Mouse (Mus musculus): ENCODE results near the gene Arhgap24. TPM values are rescaled to one million over a fixed set of nuclear protein-coding genes. Genes with fewer than 3 reads are reported as not detected.

Gene Arhgap24
- polyA plus RNA-seq, 1 experiment from 2014 or later, result 3.2 TPM

DNA sequence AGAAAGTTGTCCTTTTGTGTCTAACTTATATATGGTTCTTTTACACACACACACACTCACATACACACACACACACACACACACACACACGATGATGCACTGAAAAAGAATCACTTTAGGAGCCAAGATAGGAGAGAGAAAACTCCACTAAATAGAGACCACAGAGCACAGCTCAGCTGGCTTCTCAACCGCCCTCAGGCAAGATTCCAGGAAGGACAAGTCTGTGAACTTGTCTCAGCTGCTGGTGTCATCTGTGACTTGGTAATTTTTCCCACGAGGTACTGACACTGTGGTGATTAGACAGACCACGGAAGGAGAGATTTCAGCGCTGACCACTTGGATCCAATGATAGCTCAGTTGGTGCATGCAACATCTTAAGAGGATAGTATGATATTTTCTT, 420.0 kb downstream of the Arhgap24 start:
- DNase-seq (no peak), ATAC-seq (no peak)
- WGBS (ENCODE audit: insufficient replicate concordance), result 58% methylated on average over 5 of the region's 5 CpGs
- Histone ChIP-seq H3K36me3 (replicated peaks; ENCODE audit: insufficient read depth, low read length) (no peaks in the 10 kb centered on the region), H3K4me1 (ENCODE audit: insufficient read depth) (no peaks in the 10 kb centered on the region), H3K4me3 (ENCODE audit: low read depth, low read length) (no peak overlapping the region), H3K4me2 (ENCODE audit: low read depth, low read length) (no peak overlapping the region), H3K27me3 (ENCODE audit: insufficient read depth, low read length) (no peaks in the 10 kb centered on the region), H3K9me3 (ENCODE audit: low read length) (no peaks in the 10 kb centered on the region), H3K9ac (replicated peaks) (no peak overlapping the region), H3K27ac (ENCODE audit: low read depth) (no peak overlapping the region)
- TF ChIP-seq EP300 (IDR thresholded peaks at IDR 0.05; ENCODE audit: low read depth), result no peak
- no peak for TF ChIP-seq CTCF (IDR thresholded peaks at IDR 0.05; ENCODE audit: low read depth)

DNA sequence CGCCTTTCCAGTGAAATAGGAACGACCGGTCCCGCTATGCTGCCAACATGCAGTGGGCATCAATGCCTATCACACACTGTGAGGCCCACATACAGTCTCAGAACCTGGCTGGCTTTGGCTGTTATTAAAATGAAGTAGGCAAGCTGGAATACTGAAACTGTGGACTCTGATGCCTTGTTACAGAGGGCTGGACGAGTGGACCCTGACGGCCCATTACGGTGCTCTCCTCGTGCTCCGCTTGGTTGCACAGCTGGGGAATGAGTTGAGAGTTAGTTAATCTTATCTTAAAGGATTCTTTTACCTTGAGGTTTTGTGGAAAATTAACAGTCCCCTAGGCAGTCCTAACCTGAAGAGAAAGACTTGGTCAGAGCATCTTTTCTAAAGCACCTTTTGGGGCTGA, 422.3 kb downstream of the Arhgap24 start:
- Histone ChIP-seq H3K4me3 (ENCODE audit: low read depth, low read length) (no peak overlapping the region), H3K4me1 (ENCODE audit: insufficient read depth) (no peaks in the 10 kb centered on the region), H3K9me3 (ENCODE audit: low read length) (no peaks in the 10 kb centered on the region), H3K27ac (ENCODE audit: low read depth) (no peak overlapping the region), H3K27me3 (ENCODE audit: insufficient read depth, low read length) (no peaks in the 10 kb centered on the region), H3K4me2 (ENCODE audit: low read depth, low read length) (no peak overlapping the region), H3K36me3 (replicated peaks; ENCODE audit: insufficient read depth, low read length) (no peaks in the 10 kb centered on the region), H3K9ac (replicated peaks) (no peak overlapping the region)
- no peak for TF ChIP-seq EP300 (IDR thresholded peaks at IDR 0.05; ENCODE audit: low read depth)
- no peak for TF ChIP-seq CTCF (IDR thresholded peaks at IDR 0.05; ENCODE audit: low read depth)
- ATAC-seq, result no peak
- 92% methylated on average over 9 of the region's 9 CpGs for WGBS (ENCODE audit: insufficient replicate concordance)
- DNase-seq, result no peak

DNA sequence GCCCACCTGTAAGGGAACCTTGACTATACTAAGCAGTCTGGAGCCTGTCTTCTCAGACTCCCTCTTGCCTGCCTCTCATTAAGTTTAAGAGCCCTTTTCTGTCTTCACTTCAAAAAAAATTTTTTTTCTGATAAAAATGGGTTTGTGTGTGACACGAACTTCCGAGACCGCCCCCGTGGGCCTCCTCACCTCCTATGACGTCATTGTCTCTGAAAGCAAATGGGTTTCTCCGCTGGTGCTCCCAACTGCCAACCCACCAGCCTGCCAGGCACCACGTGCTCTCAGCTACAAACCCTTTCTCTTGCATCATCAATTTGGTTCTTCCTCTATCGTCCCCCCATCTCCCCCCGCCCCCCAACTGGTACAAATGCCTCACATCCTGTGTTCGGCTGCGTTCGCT, 422.9 kb downstream of the Arhgap24 start:
- Histone ChIP-seq H3K27me3 (ENCODE audit: insufficient read depth, low read length) (no peaks in the 10 kb centered on the region), H3K4me2 (ENCODE audit: low read depth, low read length) (no peak overlapping the region), H3K36me3 (replicated peaks; ENCODE audit: insufficient read depth, low read length) (no peaks in the 10 kb centered on the region), H3K9ac (replicated peaks) (no peak overlapping the region), H3K27ac (ENCODE audit: low read depth) (no peak overlapping the region), H3K4me3 (ENCODE audit: low read depth, low read length) (no peak overlapping the region), H3K9me3 (ENCODE audit: low read length) (no peaks in the 10 kb centered on the region), H3K4me1 (ENCODE audit: insufficient read depth) (no peaks in the 10 kb centered on the region)
- TF ChIP-seq EP300 (IDR thresholded peaks at IDR 0.05; ENCODE audit: low read depth) (no peak), CTCF (IDR thresholded peaks at IDR 0.05; ENCODE audit: low read depth) (no peak)
- 72% methylated on average over 12 of the region's 12 CpGs for WGBS (ENCODE audit: insufficient replicate concordance)
- DNase-seq, result no peak
- ATAC-seq, result no peak

DNA sequence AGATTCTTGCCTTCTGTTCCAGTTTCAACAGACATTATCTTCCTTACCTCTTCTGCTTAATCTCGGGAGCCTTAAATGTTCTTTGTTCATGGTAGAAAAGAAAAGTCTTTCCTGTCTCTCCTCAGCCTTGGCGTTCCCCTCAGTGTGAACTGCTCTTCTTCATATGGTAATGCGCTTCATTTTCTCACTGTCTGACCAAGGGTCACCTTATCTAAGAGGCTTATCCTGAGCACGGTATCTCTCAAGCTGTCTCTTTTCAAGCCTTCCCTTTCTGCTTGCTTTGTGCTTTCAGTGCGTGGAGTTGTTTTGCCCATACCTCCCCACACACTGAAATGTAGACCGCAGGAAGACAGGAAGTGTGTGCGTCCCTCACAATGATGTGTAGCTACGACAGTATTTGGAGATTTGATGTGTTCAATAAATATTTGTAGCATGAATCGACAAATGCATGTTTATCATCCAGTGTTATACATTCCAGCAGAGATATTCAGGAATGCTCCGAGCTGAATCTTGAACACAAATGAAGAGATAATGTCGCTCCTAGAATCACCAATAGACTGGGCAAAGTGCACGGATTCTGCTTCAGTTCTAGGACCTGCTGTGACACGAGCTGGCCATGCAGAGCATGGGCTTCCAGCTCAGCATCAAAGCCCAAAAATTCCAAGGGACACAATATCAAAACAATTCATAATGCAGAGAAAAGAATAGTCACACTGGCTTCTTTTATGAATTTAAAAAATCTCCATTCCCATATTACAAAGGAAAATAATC, 424.4 kb downstream of the Arhgap24 start:
- H3K36me3 ChIP-seq (replicated peaks; ENCODE audit: insufficient read depth, low read length), result no peaks in the 10 kb centered on the region
- no peak overlapping the region for H3K27ac ChIP-seq (ENCODE audit: low read depth)
- ATAC-seq, result no peak
- H3K9ac ChIP-seq (replicated peaks), result no peak overlapping the region
- 44% methylated on average over 13 of the region's 13 CpGs for WGBS (ENCODE audit: insufficient replicate concordance)
- H3K9me3 ChIP-seq (ENCODE audit: low read length), result no peaks in the 10 kb centered on the region
- DNase-seq, result no peak
- TF ChIP-seq CTCF (IDR thresholded peaks at IDR 0.05; ENCODE audit: low read depth) (no peak), EP300 (IDR thresholded peaks at IDR 0.05; ENCODE audit: low read depth) (no peak)
- H3K4me3 ChIP-seq (ENCODE audit: low read depth, low read length), result no peak overlapping the region
- no peaks in the 10 kb centered on the region for H3K27me3 ChIP-seq (ENCODE audit: insufficient read depth, low read length)
- no peak overlapping the region for H3K4me2 ChIP-seq (ENCODE audit: low read depth, low read length)
- no peaks in the 10 kb centered on the region for H3K4me1 ChIP-seq (ENCODE audit: insufficient read depth)

DNA sequence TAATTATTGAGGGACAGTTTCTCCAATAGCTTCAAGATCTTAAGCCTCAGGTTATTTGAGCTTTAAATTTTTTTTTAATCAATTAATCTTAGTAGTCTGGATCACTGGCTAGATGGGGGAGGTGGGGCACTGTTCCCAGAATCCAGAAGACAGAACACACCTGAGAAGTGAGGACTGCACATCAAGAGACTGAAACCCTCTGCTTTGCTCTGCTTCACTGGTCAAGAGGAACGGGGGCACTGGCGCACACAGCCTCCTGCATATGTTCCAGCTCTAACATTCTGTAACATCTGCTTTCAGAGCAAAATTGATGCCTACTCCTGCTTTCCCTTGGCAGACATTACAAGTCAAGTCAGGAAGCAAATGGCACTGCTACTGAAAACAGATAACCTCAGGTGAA, 439.0 kb downstream of the Arhgap24 start:
- Histone ChIP-seq H3K4me2 (ENCODE audit: low read depth, low read length) (no peak overlapping the region), H3K4me3 (ENCODE audit: low read depth, low read length) (no peak overlapping the region), H3K27ac (ENCODE audit: low read depth) (no peak overlapping the region), H3K4me1 (ENCODE audit: insufficient read depth) (no peaks in the 10 kb centered on the region), H3K9ac (replicated peaks) (no peak overlapping the region), H3K9me3 (ENCODE audit: low read length) (no peaks in the 10 kb centered on the region), H3K36me3 (replicated peaks; ENCODE audit: insufficient read depth, low read length) (no peaks in the 10 kb centered on the region), H3K27me3 (ENCODE audit: insufficient read depth, low read length) (no peaks in the 10 kb centered on the region)
- TF ChIP-seq EP300 (IDR thresholded peaks at IDR 0.05; ENCODE audit: low read depth), result no peak
- no peak for TF ChIP-seq CTCF (IDR thresholded peaks at IDR 0.05; ENCODE audit: low read depth)
- no peak for DNase-seq
- WGBS (ENCODE audit: insufficient replicate concordance), result 77% methylated on average over 2 of the region's 2 CpGs
- no peak for ATAC-seq

DNA sequence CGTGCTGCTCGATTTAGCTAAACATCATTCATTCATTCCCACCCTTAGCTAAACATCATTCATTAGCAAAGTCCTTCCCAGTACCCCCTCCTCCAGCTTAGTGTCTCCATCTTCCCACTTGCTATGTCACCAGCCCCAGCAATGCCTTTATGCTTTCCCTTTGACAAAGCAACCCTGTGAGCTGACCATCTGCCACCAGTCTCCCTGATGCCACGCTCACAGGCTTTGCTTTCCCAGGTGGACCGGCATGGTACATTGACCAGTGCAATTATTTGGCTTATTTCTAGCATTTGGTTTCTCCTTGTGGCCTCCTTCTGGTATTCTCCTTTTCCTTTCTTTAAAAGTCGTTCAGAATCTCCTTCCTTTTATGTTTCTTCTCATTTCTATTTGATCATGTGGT, 445.6 kb downstream of the Arhgap24 start:
- no peak overlapping the region for H3K9ac ChIP-seq (replicated peaks)
- no peak overlapping the region for H3K27ac ChIP-seq (ENCODE audit: low read depth)
- TF ChIP-seq EP300 (IDR thresholded peaks at IDR 0.05; ENCODE audit: low read depth) (no peak), CTCF (IDR thresholded peaks at IDR 0.05; ENCODE audit: low read depth) (no peak)
- H3K4me1 ChIP-seq (ENCODE audit: insufficient read depth), result no peaks in the 10 kb centered on the region
- H3K36me3 ChIP-seq (replicated peaks; ENCODE audit: insufficient read depth, low read length), result no peaks in the 10 kb centered on the region
- ATAC-seq (no peak), DNase-seq (no peak)
- 70% methylated on average over 5 of the region's 5 CpGs for WGBS (ENCODE audit: insufficient replicate concordance)
- no peak overlapping the region for H3K4me3 ChIP-seq (ENCODE audit: low read depth, low read length)
- H3K9me3 ChIP-seq (ENCODE audit: low read length), result no peaks in the 10 kb centered on the region
- H3K4me2 ChIP-seq (ENCODE audit: low read depth, low read length), result no peak overlapping the region
- H3K27me3 ChIP-seq (ENCODE audit: insufficient read depth, low read length), result no peaks in the 10 kb centered on the region

All from liver, postnatal 0 days (tissue).